Mouse (Mus musculus) heart, embryonic 15.5 days (tissue): ENCODE results near the gene Slc37a2. TPM values are rescaled to one million over a fixed set of nuclear protein-coding genes. Genes with fewer than 3 reads are reported as not detected.
A peak's percentile ranks its signal among the peaks of the same experiment; 100 is the strongest.

Experiments
- ATAC-seq: fragments of 200-750 bp; cut with Nextera tagmentation; replicated peaks from 2 replicates; pipeline ENCODE4 v1.8.0; 2017; ENCODE audit warnings: low read depth, moderate TSS enrichment; ENCODE audit not compliant: insufficient number of reproducible peaks, insufficient read depth, low FRiP score
- H3K27ac ChIP-seq: fragments of 300-500 bp; sonication (generic); 2 replicates; pipeline ENCODE4 v1.5.1; 2015; ENCODE audit warnings: mild to moderate bottlenecking, inconsistent platforms
- H3K27me3 ChIP-seq: fragments of 300-500 bp; sonication (generic); 2 replicates; pipeline ENCODE4 v1.6.1; 2015; ENCODE audit warnings: inconsistent platforms
- H3K36me3 ChIP-seq: fragments of 300-500 bp; sonication (generic); 2 replicates; pipeline ENCODE4 v1.6.1; 2015; ENCODE audit warnings: mild to moderate bottlenecking, inconsistent platforms
- H3K4me1 ChIP-seq: fragments of 300-500 bp; sonication (generic); replicated peaks from 2 replicates; pipeline ENCODE4 v1.6.1; 2015; ENCODE audit warnings: inconsistent platforms
- H3K4me2 ChIP-seq: fragments of 300-500 bp; sonication (generic); 2 replicates; pipeline ENCODE4 v1.6.1; 2015; ENCODE audit warnings: inconsistent platforms, mild to moderate bottlenecking, moderate library complexity
- H3K4me3 ChIP-seq: fragments of 300-500 bp; sonication (generic); 2 replicates; pipeline ENCODE4 v1.5.1; 2015; ENCODE audit warnings: mild to moderate bottlenecking, inconsistent platforms
- H3K9ac ChIP-seq: fragments of 300-500 bp; sonication (generic); 2 replicates; pipeline ENCODE4 v1.6.1; 2015; ENCODE audit warnings: mild to moderate bottlenecking, inconsistent platforms
- H3K9me3 ChIP-seq: fragments of 300-500 bp; sonication (generic); replicated peaks from 2 replicates; pipeline ENCODE4 v1.6.1; 2016; ENCODE audit warnings: inconsistent platforms
- WGBS: fragments of 180-500 bp; shearing (Covaris S2); methylation state at CpG from one replicate; pipeline ENCODE4 v1.1.7; 2015; ENCODE audit warnings: mixed read lengths; 5-methylcytosine and 5-hydroxymethylcytosine counted together
- polyA plus RNA-seq: library from polyadenylated mRNA; unstranded; fragments of >200 nt; fragmentation: Nextera tagmentation; extraction: Ambion mirVana; gene quantifications from 2 replicates; pipeline ENCODE4 v1.2.1, GENCODE M21; 2015

The Slc37a2 gene
- polyA plus RNA-seq, 1 experiment from 2014 or later = 1.4 TPM

- peaks cover 7% of the 10 kb centered on the region for H3K4me1 ChIP-seq
- no peak overlapping the region for H3K4me2 ChIP-seq
- H3K36me3 ChIP-seq = no peaks in the 10 kb centered on the region
- no peak overlapping the region for H3K27ac ChIP-seq
- 83% methylated on average over 1 of the region's 1 CpGs for WGBS
- ATAC-seq = no peak
- H3K4me3 ChIP-seq = no peak overlapping the region
- H3K27me3 ChIP-seq = no peaks in the 10 kb centered on the region
- H3K9ac ChIP-seq = no peak overlapping the region
- H3K9me3 ChIP-seq = no peaks in the 10 kb centered on the region
Observed at GRCm38 (mm10) chr9:37245810-37246209, 9.7 kb downstream of the Slc37a2 start.

GRCm38 (mm10) chr9:37245404-37245803 is 10.1 kb downstream of the Slc37a2 start:
- ATAC-seq = no peak; the same call in 1 of the 2 replicates
- no peak overlapping the region for H3K27ac ChIP-seq

GRCm38 (mm10) chr9:37244600-37244999 is 10.9 kb downstream of the Slc37a2 start:
- WGBS = 48% methylated on average over 1 of the region's 1 CpGs
- no peaks in the 10 kb centered on the region for H3K9me3 ChIP-seq
- H3K4me3 ChIP-seq = no peak overlapping the region
- ATAC-seq = no peak
- H3K27me3 ChIP-seq = no peaks in the 10 kb centered on the region
- H3K4me2 ChIP-seq = no peak overlapping the region
- no peak overlapping the region for H3K27ac ChIP-seq
- no peaks in the 10 kb centered on the region for H3K36me3 ChIP-seq
- H3K9ac ChIP-seq = no peak overlapping the region
- peaks cover 7% of the 10 kb centered on the region for H3K4me1 ChIP-seq

More at GRCm38 (mm10) chr9:37245404-37245803, 10.1 kb downstream of the Slc37a2 start:
- H3K4me1 ChIP-seq = peaks cover 7% of the 10 kb centered on the region
- no peaks in the 10 kb centered on the region for H3K36me3 ChIP-seq
- no peaks in the 10 kb centered on the region for H3K9me3 ChIP-seq
- no peak overlapping the region for H3K4me2 ChIP-seq
- H3K9ac ChIP-seq = no peak overlapping the region
- H3K4me3 ChIP-seq = no peak overlapping the region
- WGBS = 63% methylated on average over 2 of the region's 2 CpGs
- H3K27me3 ChIP-seq = no peaks in the 10 kb centered on the region

GRCm38 (mm10) chr9:37242764-37243163 is 12.8 kb downstream of the Slc37a2 start:
- no peak for ATAC-seq
- Histone ChIP-seq H3K27ac (no peak overlapping the region), H3K36me3 (no peaks in the 10 kb centered on the region), H3K4me3 (no peak overlapping the region), H3K9me3 (no peaks in the 10 kb centered on the region), H3K4me2 (no peak overlapping the region), H3K4me1 (no peaks in the 10 kb centered on the region), H3K9ac (no peak overlapping the region), H3K27me3 (no peaks in the 10 kb centered on the region)
- WGBS = 81% methylated on average over 3 of the region's 3 CpGs

GRCm38 (mm10) chr9:37235951-37236737 is 19.4 kb downstream of the Slc37a2 start:
- Histone ChIP-seq H3K9me3 (no peaks in the 10 kb centered on the region), H3K36me3 (no peaks in the 10 kb centered on the region), H3K9ac (no peak overlapping the region), H3K4me2 (no peak overlapping the region), H3K4me3 (no peak overlapping the region), H3K27me3 (no peaks in the 10 kb centered on the region), H3K4me1 (no peaks in the 10 kb centered on the region), H3K27ac (no peak overlapping the region)
- 0 out of 2 replicates have a peak, but pooled peaks have one; percentile 38 for ATAC-seq
- WGBS = 63% methylated on average over 4 of the region's 4 CpGs

GRCm38 (mm10) chr9:37232201-37233195 is 23.0 kb downstream of the Slc37a2 start:
- 0 out of 2 replicates have a peak, but pooled peaks cover 2% of the 10 kb centered on the region for H3K4me1 ChIP-seq
- H3K27me3 ChIP-seq = no peaks in the 10 kb centered on the region
- H3K9ac ChIP-seq = no peak overlapping the region
- H3K4me2 ChIP-seq = no peak overlapping the region
- no peaks in the 10 kb centered on the region for H3K9me3 ChIP-seq
- ATAC-seq = no peak
- no peaks in the 10 kb centered on the region for H3K36me3 ChIP-seq
- H3K4me3 ChIP-seq = no peak overlapping the region
- no peak overlapping the region for H3K27ac ChIP-seq
- 67% methylated on average over 22 of the region's 22 CpGs for WGBS

GRCm38 (mm10) chr9:37230486-37231195 is 24.9 kb downstream of the Slc37a2 start:
- Histone ChIP-seq H3K9me3 (no peaks in the 10 kb centered on the region), H3K4me2 (no peak overlapping the region), H3K27me3 (no peaks in the 10 kb centered on the region), H3K4me1 (0 out of 2 replicates have a peak, but pooled peaks cover 2% of the 10 kb centered on the region), H3K36me3 (no peaks in the 10 kb centered on the region), H3K27ac (no peak overlapping the region), H3K9ac (no peak overlapping the region), H3K4me3 (no peak overlapping the region)
- WGBS = 83% methylated on average over 9 of the region's 9 CpGs
- 0 out of 2 replicates have a peak, but pooled peaks have one; percentile 2 for ATAC-seq

- no peak overlapping the region for H3K4me2 ChIP-seq
- ATAC-seq = peak; percentile 54
- H3K36me3 ChIP-seq = no peaks in the 10 kb centered on the region
- H3K4me3 ChIP-seq = no peak overlapping the region
- H3K4me1 ChIP-seq = 0 out of 2 replicates have a peak, but pooled peaks cover 3% of the 10 kb centered on the region
- H3K27ac ChIP-seq = no peak overlapping the region
- H3K9me3 ChIP-seq = no peaks in the 10 kb centered on the region
- H3K9ac ChIP-seq = no peak overlapping the region
- WGBS = 0% methylated on average over 1 of the region's 1 CpGs
- H3K27me3 ChIP-seq = no peaks in the 10 kb centered on the region
Observed at GRCm38 (mm10) chr9:37229880-37230325, 25.6 kb downstream of the Slc37a2 start.

- H3K27me3 ChIP-seq = no peaks in the 10 kb centered on the region
- H3K36me3 ChIP-seq = no peaks in the 10 kb centered on the region
- 79% methylated on average over 1 of the region's 1 CpGs for WGBS
- no peak for ATAC-seq
- no peak overlapping the region for H3K4me2 ChIP-seq
- no peak overlapping the region for H3K27ac ChIP-seq
- H3K4me3 ChIP-seq = no peak overlapping the region
- H3K9ac ChIP-seq = no peak overlapping the region
- no peaks in the 10 kb centered on the region for H3K9me3 ChIP-seq
- 0 out of 2 replicates have a peak, but pooled peaks cover 6% of the 10 kb centered on the region for H3K4me1 ChIP-seq
Observed at GRCm38 (mm10) chr9:37225581-37225980, 30.0 kb downstream of the Slc37a2 start.

- Histone ChIP-seq H3K9ac (no peak overlapping the region), H3K27me3 (no peaks in the 10 kb centered on the region), H3K9me3 (no peaks in the 10 kb centered on the region), H3K36me3 (no peaks in the 10 kb centered on the region), H3K4me3 (no peak overlapping the region), H3K27ac (no peak overlapping the region), H3K4me2 (no peak overlapping the region), H3K4me1 (0 out of 2 replicates have a peak, but pooled peaks cover 4% of the 10 kb centered on the region)
- no peak for ATAC-seq
- 85% methylated on average over 8 of the region's 8 CpGs for WGBS
Observed at GRCm38 (mm10) chr9:37220755-37221154, 34.8 kb downstream of the Slc37a2 start.
